In genomic region chr15:93713428-93713827, GRCm38 (mm10) we compare ENCODE assay signal across 9 mouse cellular contexts.
A peak's percentile ranks its signal among the peaks of the same experiment; 100 is the strongest.
DNase-seq lines count a peak whose midpoint lies in the region; ATAC-seq lines count a peak whose summit lies in the region.
"Had no signal": no experiment of that assay in that cellular context is flagged by ENCODE, and none has a peak within 500 bp of the region (broad histone marks: within the 10 kb centered on the region; RNA-seq: fewer than 3 reads in every experiment).

No protein-coding gene starts in this region.

- 55% methylated on average over 7 of the region's 7 CpGs for WGBS in embryonic facial prominence, embryonic 14.5 days
- WGBS in embryonic facial prominence, embryonic 10.5 days, result 91% methylated on average over 7 of the region's 7 CpGs
- WGBS in lung, embryonic 16.5 days, result 40% methylated on average over 7 of the region's 7 CpGs
- 86% methylated on average over 7 of the region's 7 CpGs for WGBS in forebrain, embryonic 12.5 days

- H3K4me2 ChIP-seq in embryonic facial prominence, embryonic 14.5 days (ENCODE audit: low read depth, low read length), result no peak overlapping the region
- H3K4me2 ChIP-seq in lung, embryonic 16.5 days (ENCODE audit: low read depth, low read length), result no peak overlapping the region
- H3K4me2 ChIP-seq in forebrain, embryonic 12.5 days, result no peak overlapping the region

- peak; percentile 82 for DNase-seq in embryonic facial prominence, embryonic 14.5 days (ENCODE audit: low spot score)
- DNase-seq in embryonic facial prominence, embryonic 10.5 days (ENCODE audit: low spot score), result no peak
- peak; percentile 76 to 91 for DNase-seq in adrenal gland, adult (ENCODE audit: inconsistent age in 2 of 2, low spot score in 1 of 2)
- DNase-seq in heart, adult 9 months (ENCODE audit: low spot score in 2 of 2), result peak; percentile 58 to 80
- peak; percentile 88 for DNase-seq in urinary bladder, postnatal 14 days (ENCODE audit: low spot score)

- H3K9ac ChIP-seq in embryonic facial prominence, embryonic 14.5 days (ENCODE audit: low read depth, low read length), result no peak overlapping the region
- H3K9ac ChIP-seq in lung, embryonic 16.5 days (ENCODE audit: low read length), result no peak overlapping the region
- no peak overlapping the region for H3K9ac ChIP-seq in forebrain, embryonic 12.5 days

- H3K27ac ChIP-seq in embryonic facial prominence, embryonic 14.5 days (replicated peaks; ENCODE audit: low read depth, low read length), result peak overlapping the region; percentile 19; the same call in 1 of the 2 replicates
- H3K27ac ChIP-seq in embryonic facial prominence, embryonic 10.5 days (replicated peaks), result no peak overlapping the region
- H3K27ac ChIP-seq in lung, embryonic 16.5 days (ENCODE audit: low read length), result peak overlapping the region; percentile 84
- no peak overlapping the region for H3K27ac ChIP-seq in forebrain, embryonic 12.5 days
- H3K27ac ChIP-seq: macrophage had no signal

- no peaks in the 10 kb centered on the region for H3K36me3 ChIP-seq in embryonic facial prominence, embryonic 14.5 days (ENCODE audit: control insufficient read depth, insufficient read depth, low read length)
- no peaks in the 10 kb centered on the region for H3K36me3 ChIP-seq in embryonic facial prominence, embryonic 10.5 days (replicated peaks)
- H3K36me3 ChIP-seq in lung, embryonic 16.5 days (ENCODE audit: control insufficient read depth, insufficient read depth, low read length), result no peaks in the 10 kb centered on the region
- H3K36me3 ChIP-seq in forebrain, embryonic 12.5 days (replicated peaks), result no peaks in the 10 kb centered on the region

- no peaks in the 10 kb centered on the region for H3K27me3 ChIP-seq in embryonic facial prominence, embryonic 14.5 days (replicated peaks; ENCODE audit: control insufficient read depth, insufficient read depth, low read length)
- H3K27me3 ChIP-seq in embryonic facial prominence, embryonic 10.5 days (replicated peaks; ENCODE audit: low read depth, poor library complexity, severe bottlenecking), result no peaks in the 10 kb centered on the region
- no peaks in the 10 kb centered on the region for H3K27me3 ChIP-seq in lung, embryonic 16.5 days (ENCODE audit: control insufficient read depth, insufficient read depth, low read depth, low read length)
- H3K27me3 ChIP-seq in forebrain, embryonic 12.5 days, result no peaks in the 10 kb centered on the region

- ATAC-seq in embryonic facial prominence, embryonic 14.5 days (ENCODE audit: low read depth), result no peak
- peak; percentile 79 for ATAC-seq in lung, embryonic 16.5 days (ENCODE audit: low read depth)
- no peak for ATAC-seq in megakaryocyte, adult 5-6 weeks (ENCODE audit: poor library complexity, severe bottlenecking)
- no peak for ATAC-seq in forebrain, embryonic 12.5 days (ENCODE audit: low FRiP score)

- H3K4me1 ChIP-seq in embryonic facial prominence, embryonic 14.5 days (ENCODE audit: control insufficient read depth, insufficient read depth, low read length), result peaks cover 33% of the 10 kb centered on the region
- H3K4me1 ChIP-seq in embryonic facial prominence, embryonic 10.5 days, result peaks cover 14% of the 10 kb centered on the region
- H3K4me1 ChIP-seq in lung, embryonic 16.5 days (replicated peaks; ENCODE audit: control insufficient read depth, insufficient read depth, low read length), result peaks cover 23% of the 10 kb centered on the region
- no peaks in the 10 kb centered on the region for H3K4me1 ChIP-seq in forebrain, embryonic 12.5 days

- no peaks in the 10 kb centered on the region for H3K9me3 ChIP-seq in embryonic facial prominence, embryonic 14.5 days (ENCODE audit: control insufficient read depth, low read length)
- no peaks in the 10 kb centered on the region for H3K9me3 ChIP-seq in embryonic facial prominence, embryonic 10.5 days
- no peaks in the 10 kb centered on the region for H3K9me3 ChIP-seq in lung, embryonic 16.5 days (ENCODE audit: control insufficient read depth, low read length)
- H3K9me3 ChIP-seq in forebrain, embryonic 12.5 days, result no peaks in the 10 kb centered on the region

- no peak overlapping the region for H3K4me3 ChIP-seq in embryonic facial prominence, embryonic 14.5 days (ENCODE audit: low read depth, low read length)
- H3K4me3 ChIP-seq in embryonic facial prominence, embryonic 10.5 days, result no peak overlapping the region
- H3K4me3 ChIP-seq in lung, embryonic 16.5 days (ENCODE audit: low read length), result no peak overlapping the region
- no peak overlapping the region for H3K4me3 ChIP-seq in forebrain, embryonic 12.5 days (replicated peaks)

Comparison
In these comparisons a context has a peak if more than half of its experiments do, and no peak if none do; other contexts are left out.
1. H3K27ac ChIP-seq: peak in embryonic facial prominence, embryonic 14.5 days (single experiment) and lung, embryonic 16.5 days (single experiment); none in embryonic facial prominence, embryonic 10.5 days (single experiment) and forebrain, embryonic 12.5 days (single experiment).